Mouse (Mus musculus): Measurements from ENCODE around the gene Olfr102.

Olfr102 gene

DNA sequence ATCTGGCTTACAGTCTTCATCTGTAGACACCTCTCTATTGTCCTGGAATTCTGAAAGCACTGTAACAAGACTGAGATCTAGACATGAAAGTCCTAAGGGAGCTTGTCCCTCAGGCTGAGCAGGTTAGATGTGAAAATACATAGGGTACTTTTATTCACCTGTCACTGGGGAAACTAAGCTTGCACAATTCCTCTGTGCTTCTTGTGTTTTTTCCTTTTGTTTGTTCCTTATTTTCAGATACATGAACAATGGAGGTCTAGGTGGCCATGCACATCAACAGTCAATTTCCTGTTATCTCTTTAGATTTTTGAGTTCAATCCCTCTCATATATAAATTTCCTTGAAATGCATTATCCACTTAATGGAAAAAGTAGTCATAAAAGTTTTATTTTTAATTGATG is at the start of gene Olfr102:
Gene Olfr102 (minus strand): TSS at position 101 of the 400 bp plus-strand sequence.
- DNase-seq: no peak

DNA sequence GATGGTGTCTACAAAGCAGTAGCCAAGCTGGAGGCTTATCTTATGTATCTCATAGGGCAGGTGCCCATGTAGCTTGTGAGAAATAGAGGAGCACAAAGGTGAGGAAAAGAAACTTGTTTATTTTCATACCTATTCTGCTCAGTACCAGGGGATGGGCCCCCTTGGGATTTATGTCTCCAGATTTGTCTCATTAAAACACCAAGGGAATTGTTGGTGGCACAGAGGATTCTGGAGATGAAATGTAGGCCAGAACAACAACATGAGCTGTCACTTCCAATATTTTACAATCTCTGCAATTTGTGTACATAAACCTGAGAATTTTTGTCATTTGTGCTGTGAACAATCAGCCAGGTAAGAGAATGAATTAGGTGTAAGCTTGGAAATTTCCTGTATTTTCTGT is 42.4 kb upstream of the Olfr102 start, which contains the start of gene Olfr104-ps:
Gene Olfr104-ps (plus strand): TSS at position 301 of the 400 bp plus-strand sequence.
- no peak for DNase-seq

DNA sequence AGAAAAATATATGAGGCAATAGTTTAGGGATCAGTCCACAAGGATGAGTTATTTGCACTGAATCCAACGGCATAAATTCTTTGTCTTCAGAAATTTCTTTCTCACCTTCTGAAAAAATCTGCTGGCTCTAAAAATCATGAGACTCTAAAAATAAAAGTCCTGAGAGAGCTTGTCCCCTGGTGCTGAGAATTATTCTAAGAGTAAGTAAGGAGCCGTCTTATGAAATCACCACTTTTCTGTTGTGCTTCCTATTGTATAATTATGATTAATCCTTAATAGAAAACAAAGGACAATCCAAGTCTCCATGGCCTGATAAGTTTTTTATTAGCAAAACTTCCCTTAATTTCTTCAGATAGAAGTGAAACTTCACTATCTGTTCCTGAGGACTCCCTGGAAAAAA is 22.7 kb upstream of the Olfr102 start, which contains the start of gene Olfr103:
Gene Olfr103 (minus strand): TSS at position 101 of the 400 bp plus-strand sequence.
- no peak for DNase-seq

DNA sequence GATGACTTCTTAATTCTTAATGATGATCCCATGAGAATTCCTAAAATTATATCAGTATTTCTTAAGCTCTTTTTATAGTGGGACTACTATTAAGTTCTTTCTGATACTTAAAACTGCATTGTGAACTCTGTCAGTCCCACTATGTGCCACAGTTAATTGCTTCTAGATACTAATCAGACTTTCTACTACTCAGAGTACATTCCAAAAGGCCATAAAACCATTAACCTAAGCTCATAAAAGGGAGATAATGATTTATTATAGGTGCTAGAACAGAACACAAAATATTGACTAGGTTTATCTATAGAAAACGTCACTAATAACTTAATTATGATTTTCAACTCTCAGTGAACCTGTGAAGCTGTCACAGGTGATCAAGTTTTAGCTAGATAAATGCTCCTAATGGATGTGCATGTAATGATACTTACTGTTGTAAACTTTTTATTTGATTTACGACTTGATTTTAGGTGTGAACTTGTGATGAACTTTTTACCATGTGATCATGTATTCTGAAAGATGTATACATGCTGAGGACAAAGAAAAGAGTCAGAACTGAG is 6.6 kb downstream of the Olfr102 start:
- DNase-seq: no peak

DNA sequence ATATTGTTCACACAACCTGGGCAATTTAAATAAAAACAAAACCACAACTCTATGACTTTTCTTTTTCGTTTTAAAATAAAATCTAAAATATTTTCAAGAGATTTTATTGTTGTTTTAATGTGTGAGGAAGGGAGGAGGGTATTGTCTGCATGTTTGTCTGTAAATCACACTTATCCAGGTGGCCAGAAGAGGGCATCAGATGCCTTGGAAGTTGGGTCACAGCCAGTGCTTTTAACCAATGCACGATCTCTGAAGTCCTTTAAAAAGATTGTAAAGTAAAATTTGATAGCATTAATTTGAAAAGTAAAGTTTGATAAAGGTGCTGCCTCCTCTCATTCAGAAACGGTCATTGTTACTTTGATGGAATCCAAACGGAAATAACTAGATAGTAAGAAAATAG is 8.4 kb downstream of the Olfr102 start:
- DNase-seq: no peak

DNA sequence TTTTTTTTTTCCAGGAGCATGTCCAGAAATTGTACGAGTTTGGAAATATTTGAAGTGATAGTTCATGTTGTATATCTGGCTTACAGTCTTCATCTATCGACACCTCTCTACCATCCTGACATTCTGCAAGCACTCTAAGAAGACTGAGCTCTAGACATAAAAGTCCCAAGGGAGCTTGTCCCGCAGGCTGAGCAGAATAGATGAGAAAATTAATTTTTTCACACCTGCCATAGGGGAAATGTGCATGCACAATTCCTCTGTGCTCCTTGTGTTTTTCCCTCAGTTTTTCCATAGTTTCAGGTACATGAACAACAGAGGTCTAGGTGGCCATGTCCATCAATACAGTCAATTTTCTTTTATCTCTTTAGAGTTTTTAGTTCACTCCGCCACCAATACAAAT is 12.6 kb downstream of the Olfr102 start, which contains the start of gene Olfr101:
Gene Olfr101 (minus strand): TSS at position 101 of the 400 bp plus-strand sequence.
- no peak for DNase-seq

DNA sequence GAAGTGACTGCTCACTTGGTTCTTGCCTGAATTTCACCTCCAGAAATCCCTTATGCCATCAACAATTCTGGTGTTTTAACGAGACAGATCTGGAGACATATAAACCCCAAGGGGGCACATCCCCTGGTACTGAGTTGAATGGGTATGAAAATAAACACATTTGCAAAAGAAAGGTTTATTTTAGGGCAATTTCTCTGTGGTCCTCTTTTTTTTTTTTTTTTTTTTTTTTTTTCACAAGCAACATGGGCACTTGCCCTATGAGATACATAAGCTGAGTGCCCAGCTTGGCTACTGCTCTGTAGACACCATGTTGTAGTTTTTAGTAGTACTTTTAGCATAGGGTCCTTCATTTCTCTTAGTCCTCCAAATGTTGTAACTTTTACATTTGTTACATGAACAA is 33.5 kb downstream of the Olfr102 start, which contains the start of gene Olfr99:
Gene Olfr99 (minus strand): TSS at position 101 of the 400 bp plus-strand sequence.
- no peak for DNase-seq

DNA sequence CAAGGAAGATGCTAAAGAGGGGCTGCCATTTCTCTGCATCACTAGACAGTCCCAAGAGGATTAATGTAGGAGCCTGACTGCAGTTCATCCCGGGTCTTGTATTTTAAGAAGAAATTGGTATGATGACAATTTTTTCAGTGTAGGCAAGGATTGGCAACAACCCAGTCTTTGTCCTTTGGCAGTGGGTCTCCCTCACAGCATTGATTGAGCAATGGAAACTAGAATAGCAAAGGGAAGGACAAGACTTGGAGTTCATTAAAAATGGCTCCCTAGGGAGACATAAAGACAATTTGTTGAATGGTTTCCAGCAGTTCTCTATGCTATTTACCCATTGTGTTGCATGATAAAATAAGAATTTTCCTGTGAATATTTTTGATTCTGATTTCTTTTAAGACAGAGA is 36.5 kb downstream of the Olfr102 start:
- DNase-seq: no peak

DNA sequence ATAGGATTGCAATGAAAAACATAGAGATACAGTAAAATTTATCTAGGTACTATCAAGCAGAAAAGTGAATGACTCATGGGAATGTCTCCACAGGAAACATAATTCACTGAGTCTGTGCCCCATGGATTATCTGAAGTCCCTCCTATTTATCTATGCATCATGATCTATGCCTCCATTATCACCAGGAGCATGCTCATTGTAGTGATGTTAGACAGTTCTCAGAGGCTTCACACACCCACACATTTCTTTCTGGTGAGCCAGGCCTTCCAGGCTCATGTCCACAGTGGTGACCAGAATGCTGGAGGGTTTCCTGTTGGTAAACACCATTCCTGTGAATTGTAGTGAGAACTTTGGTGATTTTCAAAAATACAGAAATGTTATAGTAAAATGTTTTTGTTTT is 40.3 kb downstream of the Olfr102 start:
- DNase-seq: no peak

DNA sequence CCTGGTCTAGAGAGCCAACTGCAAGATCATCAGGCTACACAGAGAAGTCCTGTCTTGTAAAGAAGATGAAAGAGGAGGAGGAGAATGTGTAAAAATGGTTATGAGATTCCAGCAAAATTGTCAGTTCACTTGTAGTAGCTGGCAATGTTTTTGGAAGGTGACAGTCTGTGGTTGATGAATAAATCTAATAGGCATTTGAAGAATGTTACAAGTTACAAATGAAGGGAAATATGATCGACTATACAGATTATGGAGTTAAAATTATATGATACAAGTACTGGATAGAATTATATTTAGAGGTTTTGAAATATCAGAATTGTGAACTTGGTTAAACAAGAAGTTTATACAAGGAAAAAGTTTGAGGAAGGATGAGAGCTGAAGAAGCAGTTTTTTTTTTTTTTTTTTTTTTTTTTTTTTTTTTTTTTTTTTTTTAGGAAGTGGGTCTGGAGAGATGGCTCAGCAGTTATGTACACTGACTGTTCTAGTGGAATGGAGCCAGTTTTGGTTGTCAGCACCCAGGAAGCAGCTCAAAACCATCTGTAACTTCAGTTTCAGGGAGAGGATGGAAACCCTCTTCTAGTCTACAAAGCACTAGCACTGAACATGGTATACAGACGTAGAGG is 41.1 kb downstream of the Olfr102 start:
- no peak for DNase-seq

DNA sequence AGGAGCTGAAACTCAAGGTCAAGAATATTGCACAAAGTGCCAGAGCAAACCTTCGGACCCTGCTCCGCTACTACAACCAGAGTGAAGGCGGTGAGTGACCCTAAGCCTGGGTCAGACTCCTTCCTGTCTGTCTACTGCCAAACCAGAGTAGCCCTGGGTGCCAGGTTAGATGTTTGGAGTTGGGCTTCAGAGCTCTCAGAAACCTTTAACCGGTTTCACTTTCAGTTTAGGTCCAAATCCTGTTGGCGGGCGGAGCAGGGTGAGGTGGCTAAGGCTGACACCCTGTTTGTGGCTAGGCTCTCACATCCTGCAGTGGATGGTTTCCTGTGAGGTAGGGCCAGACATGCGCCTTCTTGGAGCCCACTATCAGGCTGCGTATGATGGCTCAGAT is 46.2 kb downstream of the Olfr102 start:
- peak; percentile 58 to 78 for DNase-seq

DNA sequence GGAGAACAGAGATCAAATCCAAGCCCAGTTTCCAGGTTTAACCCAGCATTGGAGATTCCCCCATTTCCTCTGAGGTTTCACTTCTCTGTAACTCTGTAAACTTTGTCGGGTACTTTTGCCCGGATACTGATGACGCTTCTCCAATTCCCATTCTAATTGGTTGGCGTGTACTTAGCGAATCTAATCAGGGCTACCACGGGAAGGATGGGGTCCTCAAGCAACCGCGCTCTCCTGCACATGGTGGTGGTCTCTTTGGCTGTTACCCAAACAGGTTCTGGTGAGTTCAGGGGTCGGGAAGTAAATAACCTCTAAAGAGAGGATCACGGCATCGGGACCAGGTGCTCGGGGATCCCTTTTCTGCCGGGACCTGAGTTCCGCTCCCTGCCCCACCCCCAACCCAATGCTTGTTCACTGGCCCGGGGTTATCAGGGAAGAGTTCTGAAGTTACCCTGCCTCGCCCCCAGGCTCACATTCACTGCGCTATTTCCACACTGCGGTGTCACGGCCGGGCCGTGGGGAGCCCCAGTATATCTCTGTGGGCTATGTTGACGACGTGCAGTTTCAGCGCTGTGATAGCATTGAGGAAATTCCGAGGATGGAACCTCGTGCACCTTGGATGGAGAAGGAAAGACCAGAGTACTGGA is 46.7 kb downstream of the Olfr102 start, which contains the start of gene H2-M3:
Gene H2-M3 (plus strand): TSS at position 163 of the 644 bp plus-strand sequence.
- DNase-seq: peak; percentile 86 to 94

DNA sequence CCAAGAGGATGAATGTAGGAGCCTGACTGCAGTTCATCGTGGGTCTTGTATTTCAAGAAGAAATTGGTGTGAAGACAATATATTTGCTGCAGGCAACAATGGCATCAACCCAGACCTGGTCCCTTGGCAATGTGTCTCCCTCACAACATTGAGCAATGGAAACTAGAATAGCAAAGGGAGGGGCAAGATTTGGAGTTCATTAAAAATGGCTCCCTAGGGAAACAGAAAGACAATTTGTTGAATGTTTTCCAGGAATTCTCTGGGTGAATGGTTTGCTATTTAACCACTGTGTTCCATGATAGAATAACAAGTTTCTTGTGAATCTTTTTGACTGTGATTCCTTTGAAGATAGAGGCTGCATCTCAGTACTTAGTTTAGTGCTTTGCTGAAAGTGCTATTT is 53.2 kb downstream of the Olfr102 start, which contains the start of gene Olfr98:
Gene Olfr98 (minus strand): TSS at position 124 of the 400 bp plus-strand sequence.
- no peak for DNase-seq

All from kidney, postnatal 25 days (tissue).